ENCODE assay signal across 26 mouse cellular contexts in genomic region chr7:132626174-132626573, GRCm38 (mm10). TPM values are rescaled to one million over a fixed set of nuclear protein-coding genes. Genes with fewer than 3 reads are reported as not detected.
"Had no signal": no experiment of that assay in that cellular context is flagged by ENCODE, and none has a peak within 500 bp of the region (broad histone marks: within the 10 kb centered on the region; RNA-seq: fewer than 3 reads in every experiment).

No protein-coding gene starts in this region.

- H3K27me3 ChIP-seq: kidney, embryonic 15.5 days; liver, embryonic 13.5 days; neural tube, embryonic 13.5 days; stomach, embryonic 15.5 days had no signal

- H3K9ac ChIP-seq: kidney, embryonic 15.5 days; liver, embryonic 13.5 days; midbrain, embryonic 13.5 days; neural tube, embryonic 13.5 days; stomach, embryonic 15.5 days had no signal

- H3K4me1 ChIP-seq: liver, embryonic 13.5 days; midbrain, embryonic 13.5 days; neural tube, embryonic 13.5 days; stomach, embryonic 15.5 days had no signal

- H3K9me3 ChIP-seq: kidney, embryonic 15.5 days; liver, embryonic 13.5 days; midbrain, embryonic 13.5 days; neural tube, embryonic 13.5 days; stomach, embryonic 15.5 days had no signal

- ATAC-seq: midbrain, embryonic 13.5 days had no signal

- H3K27ac ChIP-seq: kidney, embryonic 15.5 days; left cerebral cortex, adult 2 months; liver, embryonic 13.5 days; midbrain, embryonic 13.5 days; stomach, embryonic 15.5 days had no signal

- H3K4me3 ChIP-seq: kidney, embryonic 15.5 days; left cerebral cortex, adult 2 months; liver, embryonic 13.5 days; midbrain, embryonic 13.5 days; myocyte; neural tube, embryonic 13.5 days; stomach, embryonic 15.5 days had no signal

- DNase-seq: kidney, adult 8-10 months; kidney, postnatal 10 days; kidney, postnatal 36 days; layer of hippocampus, postnatal 36 days; liver, embryonic 13.5 days; lung, adult 2 months; lung, postnatal 14 days; lung, postnatal 4 days; right cerebral cortex, postnatal 25 days; spleen, adult 18-20 months; thymus, postnatal 25 days had no signal

- H3K4me2 ChIP-seq: kidney, embryonic 15.5 days; liver, embryonic 13.5 days; midbrain, embryonic 13.5 days; neural tube, embryonic 13.5 days; stomach, embryonic 15.5 days had no signal

- H3K36me3 ChIP-seq: kidney, embryonic 15.5 days; liver, embryonic 13.5 days; midbrain, embryonic 13.5 days; neural tube, embryonic 13.5 days; stomach, embryonic 15.5 days had no signal

RNA-seq across cellular contexts. Expression of gene Nkx1-2, which starts 26.7 kb away (rescaled TPM):
- total RNA-seq: layer of hippocampus, postnatal 10 days; layer of hippocampus, postnatal 36 days; left cerebral cortex, adult 2 months; left cerebral cortex, postnatal 10 days; liver, adult 2 months; megakaryocyte progenitor cell, adult 5-6 weeks; megakaryocyte-erythroid progenitor cell, adult 5-6 weeks; monocyte, adult 5-6 weeks had no signal
- polyA plus RNA-seq: kidney, embryonic 15.5 days; liver, adult 2 months; liver, embryonic 13.5 days; liver, embryonic 16.5 days; lung, adult 2 months; lung, embryonic 16.5 days; myocyte; thymus, postnatal 0 days had no signal
